8 mouse cellular contexts compared by ENCODE assay signal in the genomic region with DNA sequence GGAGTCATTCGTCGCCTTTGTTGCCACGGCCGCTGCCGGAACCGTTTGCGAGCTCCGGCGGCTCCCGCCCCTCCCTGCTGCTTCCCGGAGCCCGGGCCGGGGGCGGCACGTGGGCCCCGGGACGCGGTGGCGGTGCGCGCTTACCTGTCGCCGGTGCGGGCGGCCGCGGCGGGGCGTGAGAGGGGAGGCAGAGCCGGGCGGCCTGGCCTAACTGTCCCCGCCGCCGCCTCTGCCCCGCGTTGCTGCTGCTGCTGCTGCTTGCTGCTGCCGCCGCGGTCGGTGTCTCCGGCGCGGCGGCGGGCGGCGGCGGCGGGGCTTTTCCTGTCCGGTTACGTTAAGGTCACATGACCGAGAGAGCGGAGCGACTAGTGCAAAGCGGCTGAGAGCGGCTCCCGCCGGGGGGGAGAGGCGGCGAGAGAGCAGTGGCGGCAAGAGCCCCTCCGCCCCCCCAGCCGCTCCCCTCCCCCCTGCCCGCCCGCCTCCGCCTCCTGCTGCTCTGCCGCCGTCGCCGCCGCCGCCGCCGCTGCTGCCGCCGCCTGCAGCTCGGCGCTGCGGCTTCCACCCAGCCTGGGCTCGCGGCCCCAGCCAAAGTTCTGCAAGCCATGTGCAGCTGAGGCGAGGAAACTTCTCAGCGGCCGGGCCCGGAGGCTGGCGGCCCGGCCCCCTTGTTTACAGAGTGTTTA. TPM values are rescaled to one million over a fixed set of nuclear protein-coding genes. Genes with fewer than 3 reads are reported as not detected.
DNase-seq lines count a peak whose midpoint lies in the region; ATAC-seq and TF ChIP-seq lines count a peak whose summit lies in the region.

A gene (minus strand): TSS at position 408 of the 683 bp plus-strand sequence.

- H3K9me3 ChIP-seq in embryonic facial prominence, embryonic 10.5 days: no peaks in the 10 kb centered on the region
- H3K9me3 ChIP-seq in limb, embryonic 15.5 days: no peaks in the 10 kb centered on the region
- no peaks in the 10 kb centered on the region for H3K9me3 ChIP-seq in midbrain, embryonic 16.5 days (replicated peaks; ENCODE audit: control insufficient read depth, low read length, poor library complexity, severe bottlenecking)

- no peak for TF ChIP-seq CTCF in spleen, adult 2 months (IDR thresholded peaks at IDR 0.05; ENCODE audit: extremely low read depth, insufficient read depth, insufficient read length, insufficient replicate concordance)

- peak within 1 kb of the TSS; percentile 97 for H3K4me3 ChIP-seq in embryonic facial prominence, embryonic 10.5 days
- H3K4me3 ChIP-seq in limb, embryonic 15.5 days: peak within 1 kb of the TSS; percentile 96
- H3K4me3 ChIP-seq in midbrain, embryonic 16.5 days (ENCODE audit: low read depth, low read length): peak within 1 kb of the TSS; percentile 96
- H3K4me3 ChIP-seq in spleen, adult 2 months (ENCODE audit: extremely low read depth, insufficient read depth, insufficient read length): peak within 1 kb of the TSS; percentile 86

- TF ChIP-seq POLR2A in spleen, adult 2 months (IDR thresholded peaks at IDR 0.05; ENCODE audit: low read depth, low read length): no peak

- H3K36me3 ChIP-seq in embryonic facial prominence, embryonic 10.5 days (replicated peaks): peaks cover 11% of the 10 kb centered on the region
- H3K36me3 ChIP-seq in limb, embryonic 15.5 days: peaks cover 1% of the 10 kb centered on the region; the same call in 1 of the 2 replicates
- H3K36me3 ChIP-seq in midbrain, embryonic 16.5 days (ENCODE audit: control insufficient read depth, insufficient read depth, low read length): no peaks in the 10 kb centered on the region
- no peaks in the 10 kb centered on the region for H3K36me3 ChIP-seq in spleen, adult 2 months (ENCODE audit: control insufficient read depth, insufficient read depth, low read length)

- peak within 1 kb of the TSS; percentile 100 for H3K9ac ChIP-seq in limb, embryonic 15.5 days
- peak within 1 kb of the TSS; percentile 99 for H3K9ac ChIP-seq in midbrain, embryonic 16.5 days (ENCODE audit: low read depth, low read length)

- under 1% methylated on average over 85 of the region's 87 CpGs for WGBS in embryonic facial prominence, embryonic 10.5 days
- WGBS in limb, embryonic 15.5 days: under 1% methylated on average over 31 of the region's 87 CpGs
- under 1% methylated on average over 57 of the region's 87 CpGs for WGBS in midbrain, embryonic 16.5 days
- WGBS in spleen, adult 2 months: 1% methylated on average over 74 of the region's 87 CpGs

- peak; percentile 44 to 53 for DNase-seq in urinary bladder, adult 18-20 months (ENCODE audit: low spot score in 2 of 2)
- DNase-seq in urinary bladder, postnatal 10 days (ENCODE audit: low spot score): no peak
- DNase-seq in embryonic facial prominence, embryonic 10.5 days (ENCODE audit: low spot score): peak; percentile 83
- peak; percentile 69 to 78 for DNase-seq in heart, adult 18-20 months
- peak; percentile 76 for DNase-seq in kidney, adult 18-20 months
- DNase-seq in spleen, adult 2 months (ENCODE audit: low read depth in 1 of 2, low spot score in 2 of 2): peak in 1 of 2 experiments; percentile 61

- H3K4me1 ChIP-seq in embryonic facial prominence, embryonic 10.5 days: peaks cover 48% of the 10 kb centered on the region
- peaks cover 35% of the 10 kb centered on the region for H3K4me1 ChIP-seq in limb, embryonic 15.5 days
- peaks cover 34% of the 10 kb centered on the region for H3K4me1 ChIP-seq in midbrain, embryonic 16.5 days (ENCODE audit: control insufficient read depth, insufficient read depth, low read length)
- H3K4me1 ChIP-seq in spleen, adult 2 months (ENCODE audit: control insufficient read depth, insufficient read depth, insufficient read length): peaks cover 8% of the 10 kb centered on the region; the same call in 1 of the 2 replicates

- ATAC-seq in limb, embryonic 15.5 days (ENCODE audit: insufficient number of reproducible peaks, low FRiP score, low TSS enrichment, low read depth): no peak
- peak; percentile 9; the same call in 1 of the 2 replicates for ATAC-seq in midbrain, embryonic 16.5 days

- peak within 1 kb of the TSS; percentile 99 for H3K27ac ChIP-seq in embryonic facial prominence, embryonic 10.5 days (replicated peaks)
- H3K27ac ChIP-seq in limb, embryonic 15.5 days: peak within 1 kb of the TSS; percentile 100
- peak within 1 kb of the TSS; percentile 100 for H3K27ac ChIP-seq in midbrain, embryonic 16.5 days (ENCODE audit: low read length)
- H3K27ac ChIP-seq in spleen, adult 2 months (ENCODE audit: insufficient read depth, low read length): peak within 1 kb of the TSS; percentile 100

- peak within 1 kb of the TSS; percentile 67 for H3K4me2 ChIP-seq in limb, embryonic 15.5 days
- H3K4me2 ChIP-seq in midbrain, embryonic 16.5 days (ENCODE audit: low read length): peak within 1 kb of the TSS; percentile 97

- no peaks in the 10 kb centered on the region for H3K27me3 ChIP-seq in embryonic facial prominence, embryonic 10.5 days (replicated peaks; ENCODE audit: low read depth, poor library complexity, severe bottlenecking)
- no peaks in the 10 kb centered on the region for H3K27me3 ChIP-seq in limb, embryonic 15.5 days
- H3K27me3 ChIP-seq in midbrain, embryonic 16.5 days (ENCODE audit: control insufficient read depth, insufficient read depth, low read depth, low read length): no peaks in the 10 kb centered on the region
- H3K27me3 ChIP-seq in spleen, adult 2 months (ENCODE audit: control insufficient read depth, insufficient read depth, low read length): no peaks in the 10 kb centered on the region

RNA-seq across cellular contexts. Expression of the gene that starts here (rescaled TPM):
- polyA plus RNA-seq in embryonic facial prominence, embryonic 10.5 days (2016; fragmentation: Nextera tagmentation; extraction: Ambion mirVana): 18.8 and 22.7 TPM in 2 replicates
- total RNA-seq in heart, adult 18-20 months (2021): 1 to 10 TPM; 5.5 to 6.0 TPM
- 12.5 and 13.4 TPM in 2 replicates for polyA plus RNA-seq in limb, embryonic 15.5 days (2015; fragmentation: Nextera tagmentation; extraction: Ambion mirVana)
- 14.8 and 17.2 TPM in 2 replicates for polyA plus RNA-seq in midbrain, embryonic 16.5 days (2015; fragmentation: Nextera tagmentation; extraction: Ambion mirVana)
- polyA plus RNA-seq in spleen, adult 2 months (2012; rRNA removed): 10.3 and 10.9 TPM in 2 replicates
